Mouse (Mus musculus) hindbrain, postnatal 0 days (tissue): Measurements from ENCODE around the gene Tspan5. TPM values are rescaled to one million over a fixed set of nuclear protein-coding genes. Genes with fewer than 3 reads are reported as not detected.

Experiments
- ATAC-seq: fragments of 200-750 bp; cut with Nextera tagmentation; 2 replicates; pipeline ENCODE4 v1.8.0; 2017; ENCODE audit warnings: mild to moderate bottlenecking, moderate TSS enrichment, moderate library complexity
- DNase-seq: peaks from one replicate; pipeline ENCODE4 v3.0.0-alpha.2; 2015; ENCODE audit warnings: low spot score
- H3K27ac ChIP-seq: fragments of 300-500 bp; sonication (generic); 2 replicates; pipeline ENCODE4 v1.5.1; 2014; ENCODE audit warnings: mild to moderate bottlenecking
- H3K27me3 ChIP-seq: fragments of 300-500 bp; sonication (generic); 2 replicates; pipeline ENCODE4 v1.6.1; 2014; ENCODE audit warnings: low read length, mixed read lengths; ENCODE audit not compliant: insufficient read depth
- H3K36me3 ChIP-seq: fragments of 300-500 bp; sonication (generic); 2 replicates; pipeline ENCODE4 v1.6.1; 2014; ENCODE audit warnings: low read length, mixed read lengths; ENCODE audit not compliant: insufficient read depth
- H3K4me1 ChIP-seq: fragments of 300-500 bp; sonication (generic); 2 replicates; pipeline ENCODE4 v1.6.1; 2014; ENCODE audit warnings: antibody characterized with exemption, low read length, mixed read lengths; ENCODE audit not compliant: insufficient read depth
- H3K4me2 ChIP-seq: fragments of 300-500 bp; sonication (generic); 2 replicates; pipeline ENCODE4 v1.6.1; 2014; ENCODE audit warnings: low read depth, mild to moderate bottlenecking, low read length, moderate library complexity, mixed read lengths
- H3K4me3 ChIP-seq: fragments of 300-500 bp; sonication (generic); 2 replicates; pipeline ENCODE4 v1.5.1; 2014; ENCODE audit warnings: low read length
- H3K9ac ChIP-seq: fragments of 300-500 bp; sonication (generic); replicated peaks from 2 replicates; pipeline ENCODE4 v1.6.1; 2014; ENCODE audit warnings: mild to moderate bottlenecking, low read length, moderate library complexity, mixed read lengths
- H3K9me3 ChIP-seq: fragments of 300-500 bp; sonication (generic); 2 replicates; pipeline ENCODE4 v1.6.1; 2016; ENCODE audit warnings: low read length, mixed read lengths
- CTCF ChIP-seq: IDR thresholded peaks from 2 replicates; pipeline ENCODE4 v1.5.1; 2016; ENCODE audit warnings: antibody characterized with exemption, control low read depth, low read depth
- WGBS: fragments of 180-500 bp; shearing (Covaris S2); extraction: QIAGEN DNeasy Blood & Tissue Kit; methylation state at CpG from one replicate; pipeline ENCODE4 v1.1.7; 2014; 5-methylcytosine and 5-hydroxymethylcytosine counted together
- polyA plus RNA-seq: library from polyadenylated mRNA; unstranded; fragments of >200 nt; fragmentation: Nextera tagmentation; extraction: Ambion mirVana; gene quantifications from 2 replicates; pipeline ENCODE4 v1.2.1, GENCODE M21; 2015
- total RNA-seq: library from RNA; depleted of rRNA; stranded (reverse); fragments of >200 nt; gene quantifications from 2 replicates; pipeline ENCODE4 v1.2.3, GENCODE M21; 2014

Gene Tspan5
- total and polyA plus RNA-seq, 2 experiments from 2014 or later, result 86.0 to 135 TPM

DNA sequence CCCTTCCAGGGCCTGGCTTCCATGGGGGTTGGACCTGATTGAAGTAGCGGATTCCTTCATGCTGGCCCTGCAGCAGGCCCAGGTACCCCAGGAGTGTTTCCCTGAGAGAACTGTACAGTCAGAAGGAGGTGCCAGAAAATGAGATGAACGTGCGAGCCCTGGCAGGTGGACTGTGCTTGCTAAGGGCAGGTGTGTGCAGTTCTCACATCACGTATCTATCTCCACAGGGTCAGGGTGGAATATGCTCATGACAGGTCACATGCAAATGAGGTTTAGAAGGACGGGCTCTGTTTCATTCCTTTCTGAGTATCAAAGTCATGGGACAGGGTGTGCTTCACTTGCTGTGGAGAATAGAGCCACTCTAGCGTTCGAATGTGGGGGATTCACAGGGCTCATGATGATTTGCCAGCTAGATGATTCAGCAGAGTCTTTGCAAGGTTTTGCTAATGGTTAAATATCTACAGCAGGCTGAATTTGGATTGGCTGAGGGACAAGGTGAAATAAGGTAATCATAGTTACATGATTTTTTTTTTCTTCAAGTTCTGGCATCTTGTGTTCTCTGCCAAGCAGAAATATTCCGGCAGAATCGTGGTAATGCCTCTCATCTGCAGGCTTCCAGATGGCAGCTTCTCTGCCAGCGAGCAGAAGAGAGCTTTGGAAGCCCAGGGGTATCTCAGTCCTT lies 28.8 kb downstream of the Tspan5 start:
- DNase-seq, result no peak
- H3K9ac ChIP-seq, result no peak overlapping the region
- H3K4me2 ChIP-seq, result no peak overlapping the region
- H3K27ac ChIP-seq, result peak overlapping the region; percentile 41; the same call in 1 of the 2 replicates
- peaks cover 8% of the 10 kb centered on the region for H3K4me1 ChIP-seq
- TF ChIP-seq CTCF, result no peak
- no peaks in the 10 kb centered on the region for H3K9me3 ChIP-seq
- no peaks in the 10 kb centered on the region for H3K36me3 ChIP-seq
- no peak for ATAC-seq
- H3K27me3 ChIP-seq, result no peaks in the 10 kb centered on the region
- 47% methylated on average over 10 of the region's 10 CpGs for WGBS
- no peak overlapping the region for H3K4me3 ChIP-seq

GRCm38 (mm10) chr3:138771549-138772333 lies 29.7 kb downstream of the Tspan5 start:
- no peak overlapping the region for H3K9ac ChIP-seq
- H3K27me3 ChIP-seq, result no peaks in the 10 kb centered on the region
- ATAC-seq (no peak), DNase-seq (no peak)
- H3K4me3 ChIP-seq, result no peak overlapping the region
- no peaks in the 10 kb centered on the region for H3K9me3 ChIP-seq
- no peaks in the 10 kb centered on the region for H3K36me3 ChIP-seq
- H3K27ac ChIP-seq, result no peak overlapping the region
- TF ChIP-seq CTCF, result 0 out of 2 replicates have a peak, but pooled peaks have one; percentile 1
- no peak overlapping the region for H3K4me2 ChIP-seq
- H3K4me1 ChIP-seq, result peaks cover 8% of the 10 kb centered on the region
- 87% methylated on average over 12 of the region's 12 CpGs for WGBS

- Histone ChIP-seq H3K4me3 (no peak overlapping the region), H3K9ac (no peak overlapping the region), H3K27ac (peak overlapping the region; percentile 36; the same call in 1 of the 2 replicates), H3K36me3 (no peaks in the 10 kb centered on the region), H3K27me3 (no peaks in the 10 kb centered on the region), H3K9me3 (no peaks in the 10 kb centered on the region), H3K4me2 (no peak overlapping the region), H3K4me1 (peaks cover 11% of the 10 kb centered on the region)
- no peak for ATAC-seq
- WGBS, result 52% methylated on average over 9 of the region's 9 CpGs
- no peak for TF ChIP-seq CTCF
- no peak for DNase-seq
Measured at GRCm38 (mm10) chr3:138773871-138774606, 32.0 kb downstream of the Tspan5 start.

- no peak for TF ChIP-seq CTCF
- H3K4me2 ChIP-seq, result no peak overlapping the region
- WGBS, result 56% methylated on average over 4 of the region's 4 CpGs
- no peaks in the 10 kb centered on the region for H3K36me3 ChIP-seq
- H3K4me1 ChIP-seq, result peaks cover 11% of the 10 kb centered on the region
- no peaks in the 10 kb centered on the region for H3K27me3 ChIP-seq
- DNase-seq (no peak), ATAC-seq (no peak)
- H3K27ac ChIP-seq, result 0 out of 2 replicates have a peak overlapping the region, but pooled peaks have one; percentile 36
- H3K4me3 ChIP-seq, result no peak overlapping the region
- no peak overlapping the region for H3K9ac ChIP-seq
- H3K9me3 ChIP-seq, result no peaks in the 10 kb centered on the region
Measured at GRCm38 (mm10) chr3:138774607-138774943, 32.6 kb downstream of the Tspan5 start.

GRCm38 (mm10) chr3:138775926-138776715 lies 34.1 kb downstream of the Tspan5 start:
- WGBS, result 75% methylated on average over 7 of the region's 7 CpGs
- no peak for ATAC-seq
- no peak for TF ChIP-seq CTCF
- Histone ChIP-seq H3K36me3 (no peaks in the 10 kb centered on the region), H3K4me1 (peaks cover 6% of the 10 kb centered on the region; the same call in 1 of the 2 replicates), H3K4me2 (no peak overlapping the region), H3K4me3 (no peak overlapping the region), H3K9me3 (no peaks in the 10 kb centered on the region), H3K27me3 (no peaks in the 10 kb centered on the region), H3K9ac (no peak overlapping the region), H3K27ac (no peak overlapping the region)
- DNase-seq, result no peak

GRCm38 (mm10) chr3:138781492-138781891 lies 39.5 kb downstream of the Tspan5 start:
- Histone ChIP-seq H3K4me2 (no peak overlapping the region), H3K27ac (no peak overlapping the region), H3K27me3 (no peaks in the 10 kb centered on the region), H3K9ac (no peak overlapping the region), H3K4me3 (no peak overlapping the region), H3K4me1 (peaks cover 16% of the 10 kb centered on the region; the same call in 1 of the 2 replicates), H3K36me3 (no peaks in the 10 kb centered on the region), H3K9me3 (no peaks in the 10 kb centered on the region)
- 70% methylated on average over 9 of the region's 9 CpGs for WGBS
- DNase-seq, result no peak
- TF ChIP-seq CTCF, result no peak
- no peak for ATAC-seq
